Mouse (Mus musculus) inflammation-experienced regulatory T-cells, adult 6 months (primary cell): ENCODE measurements around the gene Ubash3b. TPM values are rescaled to one million over a fixed set of nuclear protein-coding genes. Genes with fewer than 3 reads are reported as not detected.

ENCODE experiments used
- ATAC-seq: one replicate; pipeline ENCODE4 v1.8.0; 2017
- polyA plus RNA-seq, 3 experiments: library from polyadenylated mRNA; unstranded; fragments of 100-300 nt; shearing (Covaris generic); gene quantifications; one replicate each; pipeline ENCODE4 v1.2.1; 2017

Ubash3b gene
- polyA plus RNA-seq, 3 experiments from 2014 or later: 18.8 to 20.6 (median 20.2) TPM

- peak; percentile 69 for ATAC-seq
Measured at GRCm38 (mm10) chr9:40989940-40990588, 171.4 kb downstream of the Ubash3b start.

GRCm38 (mm10) chr9:40984313-40984712 is 177.2 kb downstream of the Ubash3b start:
- no peak for ATAC-seq

GRCm38 (mm10) chr9:40983758-40984157 is 177.7 kb downstream of the Ubash3b start:
- ATAC-seq: no peak

GRCm38 (mm10) chr9:40982480-40982879 is 179.0 kb downstream of the Ubash3b start:
- ATAC-seq: no peak

GRCm38 (mm10) chr9:40974042-40974801 is 187.3 kb downstream of the Ubash3b start:
- ATAC-seq: no peak

GRCm38 (mm10) chr9:40964418-40964714 is 197.1 kb downstream of the Ubash3b start:
- no peak for ATAC-seq

- no peak for ATAC-seq
Measured at GRCm38 (mm10) chr9:40963586-40964417, 197.7 kb downstream of the Ubash3b start, which contains the start of gene Jhy. TSS of gene Jhy (minus strand) at chr9:40964118.

GRCm38 (mm10) chr9:40961401-40961800 is 200.1 kb downstream of the Ubash3b start:
- ATAC-seq: no peak

Other genes starting within 250 kb of the Ubash3b start
- gene Jhy, start 197.6 kb downstream of the Ubash3b start, polyA plus RNA-seq: not detected
- 10 to 100 TPM in 1 of 3 experiments, 1 to 10 TPM in 2; 2.8 to 21.3 (median 3.2) TPM for gene Crtam, start 157.1 kb downstream of the Ubash3b start, polyA plus RNA-seq